Mouse (Mus musculus): ENCODE results near the gene Clca4b. TPM values are rescaled to one million over a fixed set of nuclear protein-coding genes. Genes with fewer than 3 reads are reported as not detected.
A peak's percentile ranks its signal among the peaks of the same experiment; 100 is the strongest.

Clca4b gene
- total RNA-seq (2012; rRNA removed) (not detected in 2 replicates), polyA plus RNA-seq (2012; ENCODE audit: insufficient read depth in 1 of 2, insufficient read length in 2 of 2, low read depth in 1 of 2, low replicate concordance in 2 of 2, missing spikeins in 1 of 2) (under 1 TPM in 1 of 2 experiments, not detected in 1; 0.03 TPM)

GRCm38 (mm10) chr3:144932335-144932734 is at the start of gene Clca4b:
Gene Clca4b (minus strand): TSS chr3:144932529.
- no peak for DNase-seq (ENCODE audit: low read depth, low spot score)
- no peak within 1 kb of the TSS for H3K9ac ChIP-seq (ENCODE audit: control insufficient read depth, low read depth, low read length, poor library complexity, severe bottlenecking)
- no peaks in the 10 kb centered on the region for H3K79me2 ChIP-seq (ENCODE audit: control insufficient read depth, insufficient read depth, low read length, poor library complexity)
- no peaks in the 10 kb centered on the region for H3K9me3 ChIP-seq (replicated peaks; ENCODE audit: insufficient read depth, low read length)
- TF ChIP-seq KAT2A (conservative IDR thresholded peaks at IDR 0.05; ENCODE audit: low read depth, low read length) (no peak), MAX (IDR thresholded peaks at IDR 0.05; ENCODE audit: low read length) (no peak), USF1 (IDR thresholded peaks at IDR 0.05; ENCODE audit: low read depth, low read length) (no peak), RAD21 (IDR thresholded peaks at IDR 0.05; ENCODE audit: low read depth, low read length) (no peak), ZNF384 (IDR thresholded peaks at IDR 0.05; ENCODE audit: low read depth, low read length) (no peak), SIN3A (IDR thresholded peaks at IDR 0.05; ENCODE audit: low read length) (no peak), UBTF (IDR thresholded peaks at IDR 0.05; ENCODE audit: borderline replicate concordance, insufficient read depth, low read depth, low read length) (no peak), NELFE (IDR thresholded peaks at IDR 0.05; ENCODE audit: low read depth, low read length) (no peak), RCOR1 (IDR thresholded peaks at IDR 0.05; ENCODE audit: low read depth, low read length) (no peak), ELF1 (IDR thresholded peaks at IDR 0.05; ENCODE audit: low read depth, low read length) (no peak), MYC (IDR thresholded peaks at IDR 0.05; ENCODE audit: low read depth, low read length) (no peak), ZC3H11A (IDR thresholded peaks at IDR 0.05; ENCODE audit: low read depth, low read length) (no peak), MEF2A (IDR thresholded peaks at IDR 0.05; ENCODE audit: extremely low read depth, insufficient replicate concordance, low read depth, low read length, poor library complexity, severe bottlenecking) (no peak)
- peak within 1 kb of the TSS; percentile 78 for H3K27ac ChIP-seq (ENCODE audit: control insufficient read depth, low read depth, low read length)
- H3K4me1 ChIP-seq (ENCODE audit: control insufficient read depth in 1 of 2, insufficient read depth in 2 of 2, low read length in 2 of 2): peaks cover 5 to 6% of the 10 kb centered on the region in 2 experiments; a peak in 3 of 4 replicates
- no peaks in the 10 kb centered on the region for H3K27me3 ChIP-seq (ENCODE audit: control insufficient read depth in 1 of 2, insufficient read depth in 2 of 2, low read length in 2 of 2)
- peaks cover 0 to 17% of the 10 kb centered on the region in 2 experiments; a peak in 2 of 4 replicates for H3K36me3 ChIP-seq (ENCODE audit: control insufficient read depth in 1 of 2, insufficient read depth in 2 of 2, low read length in 2 of 2)
- no peak within 1 kb of the TSS for H3K4me3 ChIP-seq (ENCODE audit: control insufficient read depth in 1 of 2, insufficient read depth in 1 of 2, low read depth in 2 of 2, low read length in 2 of 2)

- peak; percentile 70 for DNase-seq (ENCODE audit: low read depth, low spot score)
- Histone ChIP-seq H3K9ac (ENCODE audit: control insufficient read depth, low read depth, low read length, poor library complexity, severe bottlenecking) (no peak overlapping the region), H3K27me3 (ENCODE audit: control insufficient read depth in 1 of 2, insufficient read depth in 2 of 2, low read length in 2 of 2) (no peaks in the 10 kb centered on the region), H3K4me3 (ENCODE audit: control insufficient read depth in 1 of 2, insufficient read depth in 1 of 2, low read depth in 2 of 2, low read length in 2 of 2) (no peak overlapping the region), H3K36me3 (ENCODE audit: control insufficient read depth in 1 of 2, insufficient read depth in 2 of 2, low read length in 2 of 2) (0 out of 4 replicates have a peak, but pooled peaks cover 0 to 2% of the 10 kb centered on the region in 2 experiments), H3K27ac (ENCODE audit: control insufficient read depth, low read depth, low read length) (no peak overlapping the region), H3K9me3 (replicated peaks; ENCODE audit: insufficient read depth, low read length) (no peaks in the 10 kb centered on the region), H3K79me2 (ENCODE audit: control insufficient read depth, insufficient read depth, low read length, poor library complexity) (no peaks in the 10 kb centered on the region), H3K4me1 (ENCODE audit: control insufficient read depth in 1 of 2, insufficient read depth in 2 of 2, low read length in 2 of 2) (no peaks in the 10 kb centered on the region; a peak in 1 of 4 replicates)
- TF ChIP-seq EP300 (IDR thresholded peaks at IDR 0.05; ENCODE audit: low read depth in 1 of 2, low read length in 2 of 2): peak in 1 of 2 experiments; percentile 50; a peak in 3 of 4 replicates
- TF ChIP-seq GATA1 (IDR thresholded peaks at IDR 0.05; ENCODE audit: low read depth, low read length): peak; percentile 26; the same call in 1 of the 2 replicates
- TF ChIP-seq MYB (IDR thresholded peaks at IDR 0.05; ENCODE audit: low read depth, low read length): no peak
- no peak for TF ChIP-seq CHD1 (IDR thresholded peaks at IDR 0.05; ENCODE audit: low read depth, low read length)
- TF ChIP-seq USF1 (IDR thresholded peaks at IDR 0.05; ENCODE audit: low read depth, low read length): no peak
- TF ChIP-seq UBTF (IDR thresholded peaks at IDR 0.05; ENCODE audit: borderline replicate concordance, insufficient read depth, low read depth, low read length): no peak
- 0 out of 2 replicates have a peak, but pooled peaks have one; percentile 22 for TF ChIP-seq ETS1 (IDR thresholded peaks at IDR 0.05; ENCODE audit: low read depth, low read length)
- TF ChIP-seq MAX (IDR thresholded peaks at IDR 0.05; ENCODE audit: low read length): no peak
These were observed 48.2 kb upstream of the Clca4b start for GRCm38 (mm10) chr3:144980551-144980950.
